Mouse (Mus musculus) kidney, adult 2 months (tissue): ENCODE data around the gene Ndufaf2. TPM values are rescaled to one million over a fixed set of nuclear protein-coding genes. Genes with fewer than 3 reads are reported as not detected.

Experiments used
- DNase-seq: peaks from one replicate; pipeline ENCODE4 v3.0.0; 2021
- H3K27ac ChIP-seq: fragments of 200-500 bp; 2 replicates; pipeline ENCODE4 v1.5.1; 2012; ENCODE audit warnings: low read depth, low read length, control low read depth, inconsistent platforms; ENCODE audit not compliant: insufficient read depth
- H3K27me3 ChIP-seq: fragments of 200-500 bp; replicated peaks from 2 replicates; pipeline ENCODE4 v1.6.1; 2012; ENCODE audit warnings: mild to moderate bottlenecking, moderate library complexity, low read length, inconsistent platforms; ENCODE audit not compliant: control insufficient read depth, insufficient read depth
- H3K36me3 ChIP-seq: fragments of 200-500 bp; 2 replicates; pipeline ENCODE4 v1.6.1; 2012; ENCODE audit warnings: mild to moderate bottlenecking, moderate library complexity, low read length, inconsistent platforms; ENCODE audit not compliant: control insufficient read depth, insufficient read depth
- H3K4me1 ChIP-seq: fragments of 200-500 bp; 2 replicates; pipeline ENCODE4 v1.6.1; 2011; ENCODE audit warnings: low read length; ENCODE audit not compliant: control insufficient read depth, insufficient read depth
- H3K4me3 ChIP-seq: fragments of 200-500 bp; 2 replicates; pipeline ENCODE4 v1.5.1; 2011; ENCODE audit warnings: mild to moderate bottlenecking, low read depth, low read length, control low read depth; ENCODE audit not compliant: insufficient read depth
- CTCF ChIP-seq: fragments of 200-500 bp; conservative IDR thresholded peaks from 2 replicates; pipeline ENCODE4 v1.5.1; 2011; ENCODE audit warnings: low read depth, mild to moderate bottlenecking, control low read depth, low read length, moderate library complexity, mixed read lengths; ENCODE audit not compliant: insufficient read depth, insufficient read length
- POLR2A ChIP-seq: fragments of 200-500 bp; IDR thresholded peaks from one replicate; pipeline ENCODE4 v1.6.1; 2011; ENCODE audit warnings: low read depth, low read length, control low read depth
- WGBS: fragments of 180-500 bp; shearing (Covaris S2); methylation state at CpG from one replicate; pipeline ENCODE4 v1.1.7; 2018; 5-methylcytosine and 5-hydroxymethylcytosine counted together
- polyA plus RNA-seq: library from polyadenylated mRNA; depleted of rRNA; stranded (reverse); fragments of >200 nt; gene quantifications from 2 replicates; pipeline ENCODE4 v1.2.3, GENCODE M21; 2012

Ndufaf2 gene
- polyA plus RNA-seq, 1 experiment = 17.6 TPM

- WGBS = 76% methylated on average over 3 of the region's 3 CpGs
- Histone ChIP-seq H3K27me3 (no peaks in the 10 kb centered on the region), H3K36me3 (no peaks in the 10 kb centered on the region), H3K4me3 (no peak overlapping the region), H3K4me1 (peaks cover 13% of the 10 kb centered on the region), H3K27ac (no peak overlapping the region)
- no peak for TF ChIP-seq CTCF
- no peak for TF ChIP-seq POLR2A
- no peak for DNase-seq
These were observed 118.0 kb downstream of the Ndufaf2 start for GRCm38 (mm10) chr13:108040451-108040850.

DNA sequence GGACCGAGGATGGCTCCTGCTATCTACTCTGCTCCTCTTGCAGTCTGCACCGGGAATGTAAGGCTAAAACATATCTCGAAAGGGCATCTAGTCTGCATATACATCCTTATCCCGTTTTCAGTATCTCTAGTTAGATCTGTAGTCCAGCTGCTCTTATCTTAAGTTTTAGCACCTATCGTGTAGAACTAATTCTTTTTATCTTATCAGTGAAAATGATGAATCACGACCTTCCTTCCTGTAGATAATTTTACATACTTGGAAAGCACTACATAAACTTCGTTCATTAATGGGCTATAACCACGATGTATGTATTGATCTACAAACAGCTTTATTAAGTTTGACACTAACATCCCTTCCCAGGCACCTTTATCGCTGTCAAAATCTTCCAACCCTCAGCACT lies 118.5 kb downstream of the Ndufaf2 start:
- H3K27me3 ChIP-seq = no peaks in the 10 kb centered on the region
- H3K27ac ChIP-seq = peak overlapping the region; percentile 91
- H3K4me1 ChIP-seq = peaks cover 13% of the 10 kb centered on the region
- no peaks in the 10 kb centered on the region for H3K36me3 ChIP-seq
- 56% methylated on average over 9 of the region's 9 CpGs for WGBS
- DNase-seq = no peak
- H3K4me3 ChIP-seq = no peak overlapping the region
- TF ChIP-seq POLR2A (no peak), CTCF (no peak)

DNA sequence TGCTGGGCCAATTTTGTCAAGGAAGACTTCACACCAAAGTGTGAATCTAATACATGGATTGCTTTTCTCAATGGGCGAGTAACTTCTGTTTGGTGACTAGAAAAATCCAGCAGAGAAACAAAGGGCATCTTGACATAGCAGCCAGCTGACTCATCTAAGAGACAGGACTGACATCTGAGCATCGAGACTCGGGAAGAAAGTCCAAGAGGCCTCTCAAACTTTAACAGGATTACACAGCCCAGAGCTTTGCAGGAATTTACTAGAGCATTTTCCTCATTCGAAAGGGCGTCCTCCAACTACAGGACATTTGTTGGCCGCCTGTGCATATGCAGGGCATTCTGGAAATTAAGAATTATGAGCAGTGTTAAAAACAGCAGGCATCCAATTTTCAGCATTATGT lies 119.0 kb downstream of the Ndufaf2 start:
- TF ChIP-seq CTCF (no peak), POLR2A (no peak)
- peak; percentile 91 for DNase-seq
- peaks cover 13% of the 10 kb centered on the region for H3K4me1 ChIP-seq
- H3K36me3 ChIP-seq = no peaks in the 10 kb centered on the region
- no peaks in the 10 kb centered on the region for H3K27me3 ChIP-seq
- H3K4me3 ChIP-seq = no peak overlapping the region
- WGBS = 47% methylated on average over 6 of the region's 6 CpGs
- H3K27ac ChIP-seq = peak overlapping the region; percentile 91

- WGBS = 94% methylated on average over 4 of the region's 4 CpGs
- H3K36me3 ChIP-seq = no peaks in the 10 kb centered on the region
- 0 out of 2 replicates have a peak, but pooled peaks cover under 1% of the 10 kb centered on the region for H3K4me1 ChIP-seq
- no peak overlapping the region for H3K27ac ChIP-seq
- DNase-seq = no peak
- H3K27me3 ChIP-seq = no peaks in the 10 kb centered on the region
- H3K4me3 ChIP-seq = no peak overlapping the region
- TF ChIP-seq POLR2A = no peak
- TF ChIP-seq CTCF = no peak
These were observed 125.6 kb downstream of the Ndufaf2 start for GRCm38 (mm10) chr13:108032789-108033188.

- Histone ChIP-seq H3K36me3 (no peaks in the 10 kb centered on the region), H3K4me1 (peaks cover 3% of the 10 kb centered on the region; the same call in 1 of the 2 replicates), H3K27me3 (no peaks in the 10 kb centered on the region), H3K27ac (no peak overlapping the region), H3K4me3 (no peak overlapping the region)
- no peak for DNase-seq
- 60% methylated on average over 3 of the region's 3 CpGs for WGBS
- TF ChIP-seq CTCF = no peak
- no peak for TF ChIP-seq POLR2A
These were observed 132.6 kb downstream of the Ndufaf2 start for GRCm38 (mm10) chr13:108025802-108026201.

DNA sequence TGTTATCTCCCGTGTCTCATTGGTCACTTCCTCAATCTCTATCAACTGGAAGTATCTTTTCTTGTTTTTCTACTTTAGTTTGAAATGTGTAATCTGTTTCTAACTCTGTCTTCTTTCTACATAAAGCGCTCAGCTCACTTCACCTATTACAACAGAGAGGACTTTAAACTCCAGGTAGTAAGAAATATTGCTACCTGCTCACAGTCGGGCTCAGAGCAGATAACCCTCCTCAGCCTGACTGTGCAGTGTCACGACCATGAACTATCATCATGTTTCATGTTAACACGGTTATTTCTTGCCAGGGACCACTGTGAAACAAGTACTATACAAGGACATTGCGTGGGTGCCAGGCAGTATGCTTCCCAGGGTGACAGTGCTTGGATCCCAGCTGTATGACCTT lies 141.1 kb downstream of the Ndufaf2 start:
- DNase-seq = no peak

GRCm38 (mm10) chr13:108015166-108015565 lies 143.3 kb downstream of the Ndufaf2 start:
- peaks cover 2% of the 10 kb centered on the region; the same call in 1 of the 2 replicates for H3K4me1 ChIP-seq
- DNase-seq = no peak
- H3K36me3 ChIP-seq = no peaks in the 10 kb centered on the region
- 74% methylated on average over 6 of the region's 6 CpGs for WGBS
- no peak for TF ChIP-seq POLR2A
- TF ChIP-seq CTCF = no peak
- H3K4me3 ChIP-seq = no peak overlapping the region
- H3K27me3 ChIP-seq = no peaks in the 10 kb centered on the region
- H3K27ac ChIP-seq = no peak overlapping the region

More for the DNA sequence above, 141.1 kb downstream of the Ndufaf2 start:
- no peaks in the 10 kb centered on the region for H3K36me3 ChIP-seq
- TF ChIP-seq CTCF = no peak
- no peak for TF ChIP-seq POLR2A
- no peak overlapping the region for H3K4me3 ChIP-seq
- H3K27me3 ChIP-seq = no peaks in the 10 kb centered on the region
- H3K27ac ChIP-seq = no peak overlapping the region
- H3K4me1 ChIP-seq = peaks cover 2% of the 10 kb centered on the region; the same call in 1 of the 2 replicates
- 74% methylated on average over 6 of the region's 6 CpGs for WGBS

DNA sequence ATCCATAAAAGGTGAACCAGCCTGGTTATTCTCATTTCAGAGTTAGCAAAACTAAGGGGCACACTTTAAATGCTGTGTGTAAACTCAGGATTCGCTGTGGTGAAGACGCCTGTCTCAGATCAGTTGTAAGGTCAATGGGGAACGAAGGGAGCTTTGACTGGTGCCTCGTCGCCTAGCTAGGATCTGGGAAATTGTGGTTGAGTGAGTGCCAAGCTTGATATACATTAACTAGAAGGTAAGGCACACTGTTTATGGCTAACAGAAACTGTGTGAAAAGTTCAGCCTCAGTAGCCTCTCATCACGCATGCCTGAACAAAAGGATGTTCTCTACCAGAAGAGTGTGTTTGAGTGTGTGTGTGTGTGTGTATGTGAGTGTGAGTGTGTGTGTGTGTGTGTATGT lies 144.6 kb downstream of the Ndufaf2 start:
- 35% methylated on average over 6 of the region's 6 CpGs for WGBS
- Histone ChIP-seq H3K4me1 (peaks cover 2% of the 10 kb centered on the region; the same call in 1 of the 2 replicates), H3K27me3 (no peaks in the 10 kb centered on the region), H3K36me3 (no peaks in the 10 kb centered on the region), H3K27ac (no peak overlapping the region), H3K4me3 (no peak overlapping the region)
- TF ChIP-seq CTCF = no peak
- TF ChIP-seq POLR2A = no peak
- DNase-seq = peak; percentile 86
